Mouse (Mus musculus) ovary, postnatal 36 days (tissue): ENCODE measurements around the gene Tmprss11e.

Experiments used
- DNase-seq: peaks from one replicate; pipeline ENCODE4 v3.0.0; 2022; ENCODE audit warnings: low spot score, mixed read lengths

Tmprss11e gene

GRCm38 (mm10) chr5:86745715-86746114 lies at the start of gene Tmprss11e:
Gene Tmprss11e (minus strand): TSS chr5:86745815.
- no peak for DNase-seq

GRCm38 (mm10) chr5:86792807-86793206 lies 47.2 kb upstream of the Tmprss11e start:
- no peak for DNase-seq

GRCm38 (mm10) chr5:86792249-86792648 lies 46.6 kb upstream of the Tmprss11e start:
- no peak for DNase-seq

- no peak for DNase-seq
Measured at GRCm38 (mm10) chr5:86789954-86790353, 44.3 kb upstream of the Tmprss11e start.

GRCm38 (mm10) chr5:86786798-86787197 lies 41.2 kb upstream of the Tmprss11e start:
- no peak for DNase-seq

GRCm38 (mm10) chr5:86784205-86784604 lies 38.6 kb upstream of the Tmprss11e start:
- no peak for DNase-seq

GRCm38 (mm10) chr5:86783059-86783458 lies 37.4 kb upstream of the Tmprss11e start:
- DNase-seq: no peak

GRCm38 (mm10) chr5:86778471-86778870 lies 32.9 kb upstream of the Tmprss11e start:
- DNase-seq: no peak

GRCm38 (mm10) chr5:86776941-86777340 lies 31.3 kb upstream of the Tmprss11e start:
- DNase-seq: no peak

- DNase-seq: no peak
Measured at GRCm38 (mm10) chr5:86771010-86771409, 25.4 kb upstream of the Tmprss11e start.

- DNase-seq: no peak
Measured at GRCm38 (mm10) chr5:86769015-86769658, 23.5 kb upstream of the Tmprss11e start.

GRCm38 (mm10) chr5:86742796-86743195 lies 2.8 kb downstream of the Tmprss11e start:
- DNase-seq: no peak

- no peak for DNase-seq
Measured at GRCm38 (mm10) chr5:86741146-86741545, 4.5 kb downstream of the Tmprss11e start.

- DNase-seq: no peak
Measured at GRCm38 (mm10) chr5:86735808-86736207, 9.8 kb downstream of the Tmprss11e start.

GRCm38 (mm10) chr5:86730587-86730986 lies 15.0 kb downstream of the Tmprss11e start:
- DNase-seq: no peak

- DNase-seq: no peak
Measured at GRCm38 (mm10) chr5:86728574-86728973, 17.0 kb downstream of the Tmprss11e start.

- DNase-seq: no peak
Measured at GRCm38 (mm10) chr5:86727033-86727432, 18.6 kb downstream of the Tmprss11e start.

- no peak for DNase-seq
Measured at GRCm38 (mm10) chr5:86725021-86725420, 20.6 kb downstream of the Tmprss11e start.

GRCm38 (mm10) chr5:86722820-86723460 lies 22.7 kb downstream of the Tmprss11e start:
- DNase-seq: no peak

GRCm38 (mm10) chr5:86714967-86715366 lies 30.6 kb downstream of the Tmprss11e start:
- no peak for DNase-seq

GRCm38 (mm10) chr5:86704923-86705322 lies 40.7 kb downstream of the Tmprss11e start:
- DNase-seq: no peak

- peak; percentile 57 for DNase-seq
Measured at GRCm38 (mm10) chr5:86684667-86685066, 60.9 kb downstream of the Tmprss11e start.

- DNase-seq: no peak
Measured at GRCm38 (mm10) chr5:86676262-86676661, 69.4 kb downstream of the Tmprss11e start, which contains the start of gene Tmprss11b. Gene Tmprss11b (minus strand): TSS chr5:86676362.
